Mouse (Mus musculus) thymus, postnatal 0 days (tissue): ENCODE measurements around the gene Ttc7b. TPM values are rescaled to one million over a fixed set of nuclear protein-coding genes. Genes with fewer than 3 reads are reported as not detected.

Source experiments
- DNase-seq: peaks from one replicate; pipeline ENCODE4 v3.0.0-alpha.2; 2015; ENCODE audit warnings: low spot score
- polyA plus RNA-seq: library from polyadenylated mRNA; unstranded; fragments of >200 nt; fragmentation: Nextera tagmentation; extraction: Ambion mirVana; gene quantifications from 2 replicates; pipeline ENCODE4 v1.2.1, GENCODE M21; 2015

Ttc7b gene
- polyA plus RNA-seq, 1 experiment from 2014 or later, result 7.3 TPM

DNA sequence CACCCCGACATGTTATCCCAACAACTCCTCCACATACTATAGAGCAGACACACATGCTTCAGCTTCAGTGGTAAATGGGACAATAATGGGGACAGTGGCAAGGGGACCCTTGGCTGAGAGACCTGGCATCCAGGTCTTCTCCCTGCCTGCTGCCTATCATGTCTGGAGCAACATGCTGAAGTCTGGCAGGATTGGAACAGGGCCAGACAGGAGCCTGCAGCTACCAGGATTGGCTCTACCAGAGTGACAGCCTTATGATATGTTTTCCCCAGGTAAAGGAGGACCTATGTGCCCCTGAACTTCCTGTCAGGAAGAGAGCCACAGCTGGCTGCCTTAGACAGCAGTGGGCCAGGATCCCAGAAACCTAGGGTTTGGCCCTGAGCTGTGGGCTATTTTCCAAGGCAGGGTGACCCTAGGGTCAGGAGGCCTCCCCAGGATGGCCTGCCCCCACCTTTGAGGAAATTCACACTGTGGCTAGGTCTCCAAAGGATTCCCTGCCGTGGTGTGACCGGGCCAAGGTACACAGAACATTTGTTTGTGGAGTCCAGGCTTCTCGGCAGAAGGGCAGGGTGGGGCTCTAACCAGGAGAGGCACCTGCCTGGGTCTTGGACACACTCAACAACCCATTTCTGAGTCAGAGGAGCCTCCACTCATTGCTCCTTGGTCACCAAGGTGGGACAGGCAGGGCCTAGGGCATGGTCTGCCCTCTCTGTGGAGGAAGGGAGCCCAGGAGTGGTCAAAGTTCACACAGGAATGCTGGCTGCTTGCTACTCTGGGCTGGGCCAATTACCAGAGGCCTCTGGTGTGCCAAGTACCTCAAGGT lies 239.4 kb downstream of the Ttc7b start:
- DNase-seq, result no peak

DNA sequence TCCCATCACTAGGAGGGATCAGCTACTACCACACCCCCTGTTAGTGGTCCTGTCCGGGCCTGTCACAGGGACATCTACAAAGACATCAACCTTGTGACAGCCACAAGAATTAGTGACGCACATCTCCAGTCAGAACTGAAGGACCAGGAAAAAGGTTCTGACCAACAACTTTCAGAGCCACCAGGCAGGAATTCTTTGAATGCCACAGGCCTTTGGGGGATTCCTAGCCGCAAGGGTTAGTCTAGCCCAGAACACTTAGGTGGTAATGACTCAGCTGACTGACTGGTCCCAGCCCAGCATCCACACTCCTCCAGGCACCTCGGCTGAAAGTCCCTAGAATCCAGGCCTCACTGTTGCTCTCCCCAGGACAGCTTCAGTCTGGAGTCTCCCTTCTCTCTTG lies 240.7 kb downstream of the Ttc7b start:
- no peak for DNase-seq

DNA sequence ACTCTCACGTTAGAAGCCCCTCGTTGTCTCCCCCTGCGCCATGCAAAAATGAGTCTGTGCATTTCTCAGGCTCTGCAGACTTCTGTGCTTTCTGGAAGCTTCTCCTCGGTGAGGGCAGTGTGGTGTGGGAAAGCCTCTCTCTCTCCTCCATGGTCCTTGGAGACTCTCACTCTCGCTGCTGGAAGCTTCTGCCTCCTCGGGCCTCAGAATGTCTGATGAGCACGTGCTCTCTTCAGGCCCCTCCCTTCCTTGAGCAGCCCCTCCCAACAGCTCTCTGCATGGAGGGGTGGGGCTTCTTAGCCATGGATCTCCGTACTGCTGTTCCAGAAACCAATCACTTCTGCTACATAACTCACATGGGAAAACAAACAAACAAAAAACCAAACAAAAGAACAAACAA lies 242.3 kb downstream of the Ttc7b start:
- peak; percentile 31 for DNase-seq

DNA sequence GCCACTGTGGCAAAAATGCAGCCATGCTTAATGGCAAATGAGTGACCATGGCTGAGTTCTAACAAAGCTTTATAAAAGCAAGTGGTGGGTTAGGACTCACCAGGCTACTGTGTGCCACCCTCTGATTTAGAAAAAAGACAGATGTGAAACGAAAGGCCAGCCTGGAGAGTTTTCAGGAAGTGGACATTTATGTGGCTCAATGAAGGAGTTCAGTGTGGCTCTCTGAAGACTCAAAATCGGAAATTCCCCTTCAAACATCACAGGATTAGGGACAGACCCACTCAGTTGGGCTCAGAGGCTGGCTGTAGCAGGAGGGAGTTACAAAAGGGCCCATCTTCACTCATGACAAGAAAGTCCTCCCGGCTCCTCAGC lies 243.1 kb downstream of the Ttc7b start:
- no peak for DNase-seq

GRCm38 (mm10) chr12:100276607-100277533 lies 243.8 kb downstream of the Ttc7b start:
- peak; percentile 14 for DNase-seq

DNA sequence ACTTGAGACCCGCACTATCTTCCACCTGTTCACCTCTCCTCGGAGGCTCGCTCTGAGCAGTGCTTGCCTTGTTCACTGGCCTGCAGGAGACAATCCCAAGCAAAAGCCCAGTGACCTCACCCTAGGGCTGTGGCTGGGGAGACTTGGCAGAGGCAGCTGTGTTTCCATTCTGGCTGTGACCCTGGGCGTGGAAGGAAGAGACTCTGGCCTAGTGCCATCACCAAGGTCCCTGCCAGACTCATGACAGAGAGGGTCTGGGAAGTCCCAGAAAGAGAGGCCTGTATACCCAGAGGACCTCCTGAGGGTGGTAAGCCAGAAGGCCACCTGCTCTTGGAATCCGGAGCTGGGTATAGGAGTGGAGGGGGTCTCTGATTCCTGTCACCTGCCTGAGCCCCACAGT lies 244.8 kb downstream of the Ttc7b start:
- no peak for DNase-seq

DNA sequence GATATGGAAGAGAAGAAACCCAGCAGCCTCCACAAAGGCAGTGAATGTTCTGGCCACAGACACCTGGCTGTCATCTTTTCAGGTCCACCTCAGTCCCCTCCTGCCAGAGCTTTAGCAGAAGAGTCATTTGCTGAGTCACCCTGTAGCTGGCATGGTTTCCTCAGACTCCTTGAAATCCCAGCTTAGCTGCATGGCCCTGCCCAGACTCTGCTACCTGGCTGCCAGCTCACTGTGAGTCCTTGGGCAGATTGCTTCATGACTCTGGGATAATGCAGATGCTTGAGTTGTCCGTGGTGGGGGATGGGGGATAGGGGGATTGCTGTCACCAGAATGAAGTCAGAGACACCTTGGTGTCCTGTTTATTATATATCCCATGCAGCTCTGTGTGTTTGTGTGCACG lies 247.6 kb downstream of the Ttc7b start:
- no peak for DNase-seq

GRCm38 (mm10) chr12:100269967-100270662 lies 250.5 kb downstream of the Ttc7b start:
- DNase-seq, result no peak

- DNase-seq, result peak; percentile 72
Measured at GRCm38 (mm10) chr12:100268011-100268410, 252.6 kb downstream of the Ttc7b start.

- no peak for DNase-seq
Measured at GRCm38 (mm10) chr12:100265546-100266309, 254.9 kb downstream of the Ttc7b start.

DNA sequence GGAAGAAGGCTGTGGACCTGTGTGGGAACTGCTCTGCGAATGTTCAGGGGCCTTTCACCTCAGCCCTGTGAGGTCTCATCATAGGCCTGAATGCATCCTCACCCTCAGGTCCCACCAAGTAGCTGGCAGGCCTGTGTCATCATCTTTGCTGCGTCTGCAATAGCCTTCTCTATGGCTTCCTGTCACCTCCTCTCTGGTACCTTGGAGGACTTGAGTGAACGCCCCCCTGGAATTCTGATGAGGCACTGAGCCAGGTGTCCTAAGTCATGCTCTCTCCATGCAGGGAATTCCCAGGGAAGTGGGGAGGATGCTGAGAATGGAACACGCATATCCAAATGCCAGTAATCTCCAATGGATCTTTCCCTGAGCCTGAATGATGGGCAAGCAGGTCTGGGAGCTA lies 255.7 kb downstream of the Ttc7b start:
- no peak for DNase-seq

- DNase-seq, result no peak
Measured at GRCm38 (mm10) chr12:100262846-100263245, 257.8 kb downstream of the Ttc7b start.

DNA sequence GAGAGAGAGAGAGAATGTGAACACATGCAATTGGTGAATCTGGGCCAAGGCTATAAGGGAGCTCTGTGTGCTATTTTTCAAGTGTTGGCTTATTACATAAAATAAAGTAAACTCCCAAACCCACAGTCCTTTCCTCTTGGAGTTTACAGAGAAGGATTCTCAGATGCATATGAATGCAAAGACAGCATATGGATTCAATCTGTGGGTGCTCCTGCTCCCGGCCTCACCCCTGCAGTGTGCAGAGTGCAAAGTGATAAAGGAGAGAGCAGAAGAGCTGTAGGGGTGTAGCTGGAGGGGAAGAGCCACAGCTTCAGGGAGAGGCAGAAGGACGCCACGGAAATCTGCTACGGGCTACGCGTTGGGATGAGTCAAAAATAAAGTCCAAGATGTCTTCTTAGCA lies 258.9 kb downstream of the Ttc7b start:
- no peak for DNase-seq

- DNase-seq, result no peak
Measured at GRCm38 (mm10) chr12:100260151-100260550, 260.5 kb downstream of the Ttc7b start.

GRCm38 (mm10) chr12:100257779-100258178 lies 262.8 kb downstream of the Ttc7b start:
- no peak for DNase-seq

GRCm38 (mm10) chr12:100255441-100255949 lies 265.1 kb downstream of the Ttc7b start:
- no peak for DNase-seq

- DNase-seq, result no peak
Measured at GRCm38 (mm10) chr12:100254471-100254870, 266.2 kb downstream of the Ttc7b start.
